Mouse (Mus musculus) hindbrain, embryonic 13.5 days (tissue): ENCODE results near the gene Nrip2. TPM values are rescaled to one million over a fixed set of nuclear protein-coding genes. Genes with fewer than 3 reads are reported as not detected.
A peak's percentile ranks its signal among the peaks of the same experiment; 100 is the strongest.

Experiments
- ATAC-seq: fragments of 200-750 bp; cut with Nextera tagmentation; 2 replicates; pipeline ENCODE4 v1.8.0; 2017; ENCODE audit warnings: moderate TSS enrichment; ENCODE audit not compliant: low FRiP score
- H3K27ac ChIP-seq: fragments of 300-500 bp; sonication (generic); 2 replicates; pipeline ENCODE4 v1.5.1; 2015; ENCODE audit warnings: inconsistent platforms, mild to moderate bottlenecking, moderate library complexity
- H3K27me3 ChIP-seq: fragments of 300-500 bp; sonication (generic); 2 replicates; pipeline ENCODE4 v1.6.1; 2015; ENCODE audit warnings: mild to moderate bottlenecking, inconsistent platforms
- H3K36me3 ChIP-seq: fragments of 300-500 bp; sonication (generic); 2 replicates; pipeline ENCODE4 v1.6.1; 2015; ENCODE audit warnings: mild to moderate bottlenecking, inconsistent platforms
- H3K4me1 ChIP-seq: fragments of 300-500 bp; sonication (generic); replicated peaks from 2 replicates; pipeline ENCODE4 v1.6.1; 2015; ENCODE audit warnings: inconsistent platforms
- H3K4me2 ChIP-seq: fragments of 300-500 bp; sonication (generic); 2 replicates; pipeline ENCODE4 v1.6.1; 2015; ENCODE audit warnings: inconsistent platforms, mild to moderate bottlenecking, moderate library complexity
- H3K4me3 ChIP-seq: fragments of 300-500 bp; sonication (generic); 2 replicates; pipeline ENCODE4 v1.5.1; 2015; ENCODE audit warnings: mild to moderate bottlenecking, inconsistent platforms
- H3K9ac ChIP-seq: fragments of 300-500 bp; sonication (generic); 2 replicates; pipeline ENCODE4 v1.6.1; 2015; ENCODE audit warnings: mild to moderate bottlenecking, inconsistent platforms
- H3K9me3 ChIP-seq: fragments of 300-500 bp; sonication (generic); 2 replicates; pipeline ENCODE4 v1.6.1; 2016; ENCODE audit warnings: inconsistent platforms
- WGBS: fragments of 180-500 bp; shearing (Covaris S2); methylation state at CpG from one replicate; pipeline ENCODE4 v1.1.7; 2015; 5-methylcytosine and 5-hydroxymethylcytosine counted together
- polyA plus RNA-seq: library from polyadenylated mRNA; unstranded; fragments of >200 nt; fragmentation: Nextera tagmentation; extraction: Ambion mirVana; gene quantifications from 2 replicates; pipeline ENCODE4 v1.2.1, GENCODE M21; 2015

The Nrip2 gene
- polyA plus RNA-seq, result 8.1 and 9.5 TPM in 2 replicates

DNA sequence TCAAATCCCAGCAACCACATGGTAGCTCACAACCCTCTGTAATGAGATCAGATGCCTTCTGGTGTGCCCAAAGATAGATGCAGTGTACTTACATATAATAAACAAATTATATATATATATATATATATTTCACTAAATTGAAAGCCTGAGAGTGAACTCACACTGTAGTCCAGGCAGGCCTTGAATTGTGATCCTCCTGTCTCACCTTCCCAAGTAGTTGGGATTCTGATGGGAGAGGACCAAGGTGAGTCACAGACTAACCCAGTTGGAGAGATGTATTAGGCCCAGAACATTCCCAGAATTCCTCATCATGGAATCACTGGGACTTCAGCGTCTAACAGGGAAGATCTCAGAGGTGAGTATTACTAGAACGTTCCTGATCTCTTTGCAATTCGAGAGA is at the start of gene Nrip2:
Nrip2 (plus strand) TSS at position 301 of the 400 bp plus-strand sequence.
- ATAC-seq, result no peak
- H3K4me2 ChIP-seq, result peak within 1 kb of the TSS; percentile 47
- H3K4me3 ChIP-seq, result peak within 1 kb of the TSS; percentile 20
- peak within 1 kb of the TSS; percentile 78 for H3K27ac ChIP-seq
- no peaks in the 10 kb centered on the region for H3K36me3 ChIP-seq
- peak within 1 kb of the TSS; percentile 51 for H3K9ac ChIP-seq
- H3K27me3 ChIP-seq, result no peaks in the 10 kb centered on the region
- 75% methylated on average over 3 of the region's 3 CpGs for WGBS
- H3K9me3 ChIP-seq, result no peaks in the 10 kb centered on the region
- peaks cover 25% of the 10 kb centered on the region for H3K4me1 ChIP-seq

DNA sequence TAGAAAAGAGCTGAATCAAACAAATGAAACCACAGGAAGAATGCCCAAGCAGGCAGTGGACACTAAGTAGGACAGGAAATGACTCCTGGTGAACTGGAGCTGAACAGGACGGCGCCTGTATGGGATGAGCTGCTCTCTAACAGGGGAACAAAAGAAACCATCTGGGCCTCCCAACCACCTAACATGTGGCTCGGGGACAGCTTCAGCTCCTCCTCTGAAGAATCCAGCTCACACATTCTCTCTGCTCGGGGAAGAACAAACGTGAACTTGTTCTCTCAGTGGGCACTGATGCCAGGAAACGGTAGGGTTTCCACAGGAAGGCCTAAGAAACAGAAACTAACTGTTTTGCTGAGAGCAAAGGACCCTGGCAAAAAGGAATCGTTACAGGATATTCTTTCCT is 49.4 kb upstream of the Nrip2 start:
- no peaks in the 10 kb centered on the region for H3K9me3 ChIP-seq
- 39% methylated on average over 7 of the region's 7 CpGs for WGBS
- peaks cover 33% of the 10 kb centered on the region for H3K4me1 ChIP-seq
- no peak overlapping the region for H3K4me3 ChIP-seq
- H3K9ac ChIP-seq, result no peak overlapping the region
- H3K36me3 ChIP-seq, result peaks cover 13% of the 10 kb centered on the region
- H3K4me2 ChIP-seq, result no peak overlapping the region
- ATAC-seq, result no peak
- H3K27ac ChIP-seq, result peak overlapping the region; percentile 8
- no peaks in the 10 kb centered on the region for H3K27me3 ChIP-seq

DNA sequence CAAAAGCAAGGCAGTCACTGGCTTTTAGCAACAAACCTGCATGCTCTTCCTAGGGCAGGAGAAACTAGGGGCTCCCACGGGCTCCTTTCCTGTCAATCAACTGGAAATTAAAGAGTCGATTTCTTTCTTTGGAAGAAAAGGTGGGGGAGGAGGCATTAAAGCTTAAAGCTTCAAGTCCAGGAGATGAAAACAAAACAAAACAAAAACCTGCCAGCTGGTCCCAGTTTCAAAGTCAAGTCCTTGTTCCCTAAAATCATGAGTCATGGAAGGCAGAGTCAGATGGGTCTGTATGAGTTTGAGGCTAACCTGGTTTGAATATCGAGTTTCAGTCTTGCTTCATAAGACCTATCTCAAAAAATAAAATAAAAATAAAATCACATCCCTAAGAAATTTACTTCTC is 45.0 kb upstream of the Nrip2 start:
- no peaks in the 10 kb centered on the region for H3K9me3 ChIP-seq

DNA sequence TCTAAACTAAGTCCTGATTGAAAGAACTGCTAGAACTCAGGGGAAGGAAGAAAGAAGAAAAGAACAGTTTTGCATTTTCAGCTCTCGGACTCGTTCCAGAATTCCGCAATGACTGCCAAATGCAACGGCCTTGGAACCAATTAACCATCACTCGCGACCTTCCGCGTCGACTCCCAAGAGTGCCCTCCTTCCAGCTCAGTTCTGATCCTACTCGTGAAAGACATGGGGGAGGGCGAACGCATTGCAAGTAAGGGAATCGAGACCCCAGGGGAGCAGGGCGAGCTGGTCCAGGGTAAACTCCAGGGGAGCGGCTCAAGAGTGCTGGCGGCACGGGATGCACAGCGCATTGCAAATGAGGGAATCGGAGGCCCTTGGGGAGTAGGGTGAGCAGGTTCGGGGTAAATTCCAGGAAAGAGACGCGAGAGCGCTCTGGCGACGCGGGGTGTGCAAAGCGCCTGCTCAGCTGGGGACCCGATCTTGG is 43.9 kb upstream of the Nrip2 start:
- Histone ChIP-seq H3K9ac (peak overlapping the region; percentile 88), H3K27ac (peak overlapping the region; percentile 93), H3K27me3 (no peaks in the 10 kb centered on the region), H3K9me3 (no peaks in the 10 kb centered on the region), H3K4me2 (peak overlapping the region; percentile 78), H3K4me1 (peaks cover 40% of the 10 kb centered on the region), H3K36me3 (peaks cover 36% of the 10 kb centered on the region), H3K4me3 (peak overlapping the region; percentile 74)
- under 1% methylated on average over 28 of the region's 28 CpGs for WGBS
- peak; percentile 82 for ATAC-seq

More for the DNA sequence above, 45.0 kb upstream of the Nrip2 start:
- Histone ChIP-seq H3K27me3 (no peaks in the 10 kb centered on the region), H3K4me1 (peaks cover 36% of the 10 kb centered on the region), H3K4me2 (peak overlapping the region; percentile 78), H3K9ac (peak overlapping the region; percentile 35; the same call in 1 of the 2 replicates), H3K4me3 (peak overlapping the region; percentile 74; the same call in 1 of the 2 replicates), H3K36me3 (peaks cover 36% of the 10 kb centered on the region), H3K27ac (no peak overlapping the region)
- no peak for ATAC-seq
- 40% methylated on average over 3 of the region's 3 CpGs for WGBS

DNA sequence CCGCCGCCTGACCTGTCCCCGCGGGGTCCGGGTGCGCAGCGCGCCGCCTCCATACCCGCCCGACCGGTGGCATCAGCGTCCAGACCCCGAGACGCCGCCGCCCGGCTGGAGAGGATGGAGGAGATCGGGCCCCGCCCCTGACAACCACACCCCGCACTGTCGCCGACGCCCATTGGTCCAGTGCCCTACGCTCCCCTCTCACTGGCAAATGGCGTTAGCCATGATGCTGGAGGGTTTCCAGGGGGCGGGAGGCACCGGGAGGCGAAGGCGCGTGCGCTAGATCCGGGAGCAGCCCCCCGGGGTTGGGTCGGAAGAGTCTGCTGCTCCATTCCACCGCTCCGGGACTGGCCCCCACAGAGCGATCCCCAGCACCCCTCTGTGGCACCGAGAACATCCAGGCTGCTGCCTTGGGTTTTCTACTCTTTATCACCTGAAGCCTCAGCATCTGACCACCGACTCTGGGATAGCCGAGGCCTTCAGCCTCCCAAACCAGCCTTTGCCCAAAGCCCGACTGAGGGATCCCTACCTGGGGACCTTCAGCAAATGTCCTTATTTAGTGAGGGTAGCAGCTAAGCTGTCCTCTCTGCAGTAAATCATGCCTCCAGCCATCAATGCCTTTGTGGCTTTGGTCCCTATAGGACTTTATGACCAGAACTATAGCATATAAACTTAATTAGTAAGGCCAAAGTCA is 43.2 kb upstream of the Nrip2 start, which contains the start of gene Tulp3:
Tulp3 (minus strand) TSS at position 126 of the 691 bp plus-strand sequence.
- no peaks in the 10 kb centered on the region for H3K27me3 ChIP-seq
- WGBS, result 0% methylated on average over 41 of the region's 42 CpGs
- H3K36me3 ChIP-seq, result peaks cover 30% of the 10 kb centered on the region
- H3K4me3 ChIP-seq, result peak within 1 kb of the TSS; percentile 74
- H3K27ac ChIP-seq, result peak within 1 kb of the TSS; percentile 93
- H3K4me1 ChIP-seq, result peaks cover 45% of the 10 kb centered on the region
- peak within 1 kb of the TSS; percentile 78 for H3K4me2 ChIP-seq
- no peaks in the 10 kb centered on the region for H3K9me3 ChIP-seq
- peak; percentile 99 for ATAC-seq
- peak within 1 kb of the TSS; percentile 88 for H3K9ac ChIP-seq

DNA sequence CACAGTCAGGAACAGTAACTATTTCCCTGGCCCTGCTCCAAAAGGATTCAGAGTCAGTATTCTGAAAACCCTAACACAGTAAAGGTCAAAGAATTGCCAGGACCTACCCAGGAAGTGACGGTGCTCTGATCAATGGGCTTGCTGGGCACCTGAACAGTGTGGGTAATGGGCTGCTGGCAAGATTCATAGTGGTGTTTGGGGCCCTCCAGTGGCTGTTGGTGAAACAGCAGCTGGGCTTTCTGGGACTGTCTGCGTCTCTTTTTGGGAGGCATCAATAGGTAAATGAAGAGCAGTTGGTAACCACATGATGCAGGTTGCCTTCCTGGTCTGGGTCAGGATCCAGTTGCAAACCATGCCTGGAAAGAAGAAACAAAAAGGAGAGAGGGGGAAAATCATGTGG is 40.1 kb upstream of the Nrip2 start:
- Histone ChIP-seq H3K27ac (no peak overlapping the region), H3K9me3 (no peaks in the 10 kb centered on the region), H3K27me3 (no peaks in the 10 kb centered on the region), H3K9ac (peak overlapping the region; percentile 19; the same call in 1 of the 2 replicates), H3K36me3 (peaks cover 23% of the 10 kb centered on the region), H3K4me3 (no peak overlapping the region), H3K4me1 (peaks cover 49% of the 10 kb centered on the region), H3K4me2 (no peak overlapping the region)
- 9% methylated on average over 2 of the region's 2 CpGs for WGBS
- no peak for ATAC-seq

DNA sequence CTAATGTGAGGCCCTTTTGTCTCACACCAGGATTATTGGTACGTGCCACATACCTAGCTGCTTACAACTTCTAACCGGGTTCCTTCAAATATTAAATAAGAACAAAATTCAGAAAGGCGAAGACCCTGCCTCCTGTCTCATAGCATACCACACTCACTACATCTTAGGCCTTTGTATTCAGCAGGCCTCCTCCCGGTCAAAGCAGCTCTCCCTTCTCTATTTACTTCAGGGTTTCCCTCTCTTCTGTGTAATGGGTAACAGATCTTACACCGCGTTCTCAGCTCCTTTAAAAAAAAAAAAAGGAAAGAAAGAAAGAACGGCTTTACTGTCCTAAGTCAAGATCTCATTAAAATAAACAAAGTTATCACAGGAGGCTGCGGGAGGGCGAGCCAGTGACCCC is 37.2 kb upstream of the Nrip2 start:
- Histone ChIP-seq H3K9ac (peak overlapping the region; percentile 82), H3K27me3 (no peaks in the 10 kb centered on the region), H3K4me2 (peak overlapping the region; percentile 99), H3K9me3 (no peaks in the 10 kb centered on the region), H3K36me3 (peaks cover 26% of the 10 kb centered on the region), H3K4me1 (peaks cover 40% of the 10 kb centered on the region), H3K27ac (peak overlapping the region; percentile 86), H3K4me3 (peak overlapping the region; percentile 67)
- 18% methylated on average over 9 of the region's 9 CpGs for WGBS
- ATAC-seq, result no peak

DNA sequence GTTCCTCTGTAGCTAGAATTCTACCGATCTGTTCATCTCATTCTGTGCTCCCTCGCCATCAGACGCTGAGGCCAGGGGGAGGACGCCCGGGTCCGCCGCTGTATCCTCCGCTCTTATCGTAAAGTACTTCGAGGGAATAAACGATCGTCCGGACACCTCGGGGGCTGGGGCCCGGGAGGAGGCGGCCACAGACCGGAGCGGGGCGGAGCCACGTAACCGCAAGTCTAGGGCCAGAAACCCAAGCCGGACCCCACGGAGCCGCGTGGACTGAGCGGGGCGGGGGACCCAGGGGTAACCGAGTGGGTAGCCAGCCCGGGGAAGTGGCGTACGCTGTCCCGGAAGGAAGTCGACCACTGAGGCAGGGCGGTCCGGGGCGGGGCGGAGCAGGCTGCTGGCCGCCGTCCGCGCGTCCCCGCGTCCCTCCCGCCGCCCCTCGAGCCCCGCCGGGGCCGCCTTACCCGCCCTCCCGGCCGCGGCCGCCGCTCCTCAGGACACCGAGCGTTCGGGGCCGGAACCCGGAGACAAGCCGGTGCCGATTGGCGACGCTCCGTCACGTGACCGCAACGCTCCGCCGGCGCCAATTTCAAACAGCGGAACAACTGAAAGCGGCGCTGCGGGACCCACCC is 36.6 kb upstream of the Nrip2 start, which contains the start of the genes Rhno1 and Foxm1:
Rhno1 (minus strand) TSS at position 531 of the 626 bp plus-strand sequence.
Foxm1 (plus strand) TSS at position 587 of the 626 bp plus-strand sequence.
- Histone ChIP-seq H3K27me3 (no peaks in the 10 kb centered on the region), H3K9me3 (no peaks in the 10 kb centered on the region), H3K36me3 (peaks cover 20% of the 10 kb centered on the region), H3K9ac (peak within 1 kb of the TSS; percentile 82), H3K27ac (peak within 1 kb of the TSS; percentile 86), H3K4me2 (peak within 1 kb of the TSS; percentile 99), H3K4me1 (peaks cover 40% of the 10 kb centered on the region), H3K4me3 (peak within 1 kb of the TSS; percentile 67)
- WGBS, result under 1% methylated on average over 76 of the region's 76 CpGs
- ATAC-seq, result peak; percentile 92

DNA sequence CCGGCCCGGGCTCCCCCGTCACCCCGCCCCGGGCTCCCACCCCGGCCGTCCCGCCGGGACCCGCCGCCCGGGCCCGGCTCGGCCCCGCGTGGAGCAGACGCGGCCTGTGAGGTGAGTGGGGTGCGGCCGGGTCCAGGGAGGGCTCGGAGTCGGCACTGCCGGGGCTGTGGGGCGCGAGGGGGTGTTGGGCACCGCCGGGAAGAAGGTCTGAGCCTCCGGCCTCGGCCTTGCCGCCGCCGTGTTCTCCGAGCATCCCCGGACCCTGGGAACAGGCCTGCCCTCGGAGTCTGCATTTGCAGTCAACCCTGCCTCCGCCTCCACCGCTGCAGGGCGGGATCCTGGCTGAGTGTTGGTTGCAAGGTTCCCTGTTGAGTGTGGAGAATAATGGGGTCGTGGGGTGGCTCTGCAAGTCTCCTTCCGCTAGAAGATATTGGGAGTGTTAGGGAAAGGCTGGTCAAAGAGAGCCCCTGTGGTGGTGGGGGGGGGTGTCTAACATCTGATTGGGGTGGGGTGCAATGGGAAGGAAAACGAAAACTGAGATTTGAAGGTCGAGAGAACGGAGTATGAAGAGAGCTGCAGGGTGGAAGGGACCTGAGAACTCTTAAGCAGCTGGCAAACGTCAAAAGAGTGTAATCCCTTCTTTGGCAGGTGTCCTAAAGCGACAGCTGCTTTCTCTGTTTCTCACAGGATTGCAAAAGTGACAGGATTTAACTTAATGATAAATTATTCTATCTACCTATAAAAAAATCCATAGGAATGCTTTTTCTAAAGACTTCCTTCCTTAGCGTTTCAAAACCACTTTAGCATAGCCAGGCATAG is 35.9 kb upstream of the Nrip2 start:
- Histone ChIP-seq H3K4me3 (peak overlapping the region; percentile 67), H3K9ac (peak overlapping the region; percentile 82), H3K4me2 (peak overlapping the region; percentile 99), H3K27me3 (no peaks in the 10 kb centered on the region), H3K9me3 (no peaks in the 10 kb centered on the region), H3K4me1 (peaks cover 40% of the 10 kb centered on the region), H3K36me3 (peaks cover 13% of the 10 kb centered on the region), H3K27ac (peak overlapping the region; percentile 86)
- peak; percentile 78 for ATAC-seq
- WGBS, result under 1% methylated on average over 44 of the region's 46 CpGs

DNA sequence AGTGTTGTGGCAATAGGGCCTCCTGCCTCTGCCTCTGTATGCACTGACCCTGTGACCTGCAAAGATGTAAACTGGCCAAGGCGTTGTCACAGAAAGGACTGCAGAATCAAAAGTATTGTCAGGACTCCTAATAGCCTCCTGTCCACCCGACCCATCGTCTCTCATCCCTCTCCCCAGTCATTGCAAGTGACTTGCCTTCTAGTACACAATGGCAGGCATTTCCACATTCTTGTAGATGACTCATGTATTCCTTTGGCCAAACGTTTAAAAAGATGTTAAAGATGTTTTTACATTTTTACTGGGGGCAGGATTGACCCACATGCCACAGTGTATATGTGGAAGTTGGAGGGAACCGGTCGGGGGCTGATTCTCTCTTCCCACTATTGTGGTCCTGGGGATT is 34.4 kb upstream of the Nrip2 start:
- ATAC-seq, result no peak
- 75% methylated on average over 6 of the region's 6 CpGs for WGBS
- Histone ChIP-seq H3K27ac (no peak overlapping the region), H3K27me3 (no peaks in the 10 kb centered on the region), H3K4me2 (no peak overlapping the region), H3K36me3 (peaks cover 10% of the 10 kb centered on the region), H3K9ac (no peak overlapping the region), H3K4me1 (peaks cover 32% of the 10 kb centered on the region), H3K9me3 (no peaks in the 10 kb centered on the region), H3K4me3 (no peak overlapping the region)

DNA sequence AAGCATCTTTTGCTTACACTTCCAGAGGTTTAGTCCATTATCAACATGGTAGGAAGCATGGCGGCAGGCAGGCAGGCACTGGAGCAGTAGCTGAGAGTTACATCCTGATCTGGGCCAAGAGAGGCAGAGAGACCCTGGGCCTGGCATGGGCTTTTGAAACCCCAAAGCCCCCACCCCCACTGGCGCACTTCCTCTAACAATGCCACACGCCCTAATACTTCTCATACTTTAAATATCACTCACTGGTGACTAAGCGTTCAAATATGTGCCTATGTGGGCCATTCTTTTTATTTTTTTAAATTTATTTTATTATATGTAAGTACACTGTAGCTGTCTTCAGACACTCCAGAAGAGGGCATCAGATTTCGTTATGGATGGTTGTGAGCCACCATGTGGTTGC is 32.6 kb upstream of the Nrip2 start:
- H3K27ac ChIP-seq, result no peak overlapping the region
- no peak overlapping the region for H3K9ac ChIP-seq
- H3K4me2 ChIP-seq, result no peak overlapping the region
- 97% methylated on average over 5 of the region's 5 CpGs for WGBS
- H3K9me3 ChIP-seq, result no peaks in the 10 kb centered on the region
- peaks cover 23% of the 10 kb centered on the region for H3K36me3 ChIP-seq
- no peak for ATAC-seq
- no peaks in the 10 kb centered on the region for H3K27me3 ChIP-seq
- H3K4me1 ChIP-seq, result peaks cover 16% of the 10 kb centered on the region
- H3K4me3 ChIP-seq, result no peak overlapping the region

DNA sequence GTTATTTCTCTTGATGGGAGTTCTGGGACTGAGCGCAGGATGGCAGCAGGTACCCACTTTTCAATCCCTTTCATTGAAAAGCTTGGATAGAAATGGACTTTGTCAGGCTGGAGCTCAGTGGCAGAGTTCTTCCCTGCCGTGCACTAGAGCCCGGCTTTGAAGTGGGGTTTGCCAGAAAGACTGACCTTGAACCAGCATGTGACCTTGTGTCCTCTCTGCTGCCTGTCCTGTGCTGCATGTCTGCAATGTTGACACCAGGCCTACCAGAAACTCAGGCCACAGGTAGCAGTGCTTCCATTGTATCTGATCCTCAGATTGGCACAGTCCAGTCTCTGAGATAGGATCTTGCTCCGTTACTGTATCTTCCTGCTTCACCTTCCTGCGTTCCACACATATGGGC is 29.1 kb upstream of the Nrip2 start:
- H3K36me3 ChIP-seq, result peaks cover 42% of the 10 kb centered on the region
- ATAC-seq, result no peak
- 91% methylated on average over 5 of the region's 5 CpGs for WGBS

More for the DNA sequence above, 29.1 kb upstream of the Nrip2 start:
- H3K4me3 ChIP-seq, result no peak overlapping the region
- no peaks in the 10 kb centered on the region for H3K9me3 ChIP-seq
- no peak overlapping the region for H3K4me2 ChIP-seq
- no peaks in the 10 kb centered on the region for H3K27me3 ChIP-seq
- no peak overlapping the region for H3K9ac ChIP-seq
- peaks cover 13% of the 10 kb centered on the region for H3K4me1 ChIP-seq
- no peak overlapping the region for H3K27ac ChIP-seq
